Mouse (Mus musculus) MEL (cell line): ENCODE data around the gene Nt5c3b. TPM values are rescaled to one million over a fixed set of nuclear protein-coding genes. Genes with fewer than 3 reads are reported as not detected.

Source experiments
- DNase-seq: peaks from one replicate; pipeline ENCODE4 v3.0.0; 2011; ENCODE audit warnings: low read depth, low spot score
- H3K27ac ChIP-seq: 2 replicates; pipeline ENCODE4 v1.5.1; 2012; ENCODE audit warnings: low read depth, mild to moderate bottlenecking, control low read depth, low read length, moderate library complexity; ENCODE audit not compliant: control insufficient read depth
- H3K27me3 ChIP-seq, 2 experiments: fragments of 150-350 bp in 1 of 2; sonication (generic) in 1 of 2; 2 replicates each; pipeline ENCODE4 v1.6.1; 2012; ENCODE audit warnings: low read length in 2 of 2, mild to moderate bottlenecking in 2 of 2, improper control_type of control experiment in 1 of 2, moderate library complexity in 1 of 2; ENCODE audit not compliant: insufficient read depth in 2 of 2, control insufficient read depth in 1 of 2
- H3K36me3 ChIP-seq, 2 experiments: 2 replicates each; pipeline ENCODE4 v1.6.1; 2012 to 2014; ENCODE audit warnings: low read length in 2 of 2, improper control_type of control experiment in 1 of 2, inconsistent platforms in 1 of 2, mild to moderate bottlenecking in 1 of 2; ENCODE audit not compliant: insufficient read depth in 2 of 2, control insufficient read depth in 1 of 2
- H3K4me1 ChIP-seq, 2 experiments: fragments of 150-350 bp in 1 of 2; sonication (generic) in 1 of 2; 2 replicates each; pipeline ENCODE4 v1.6.1; 2012; ENCODE audit warnings: low read length in 2 of 2, improper control_type of control experiment in 1 of 2, mild to moderate bottlenecking in 1 of 2; ENCODE audit not compliant: insufficient read depth in 2 of 2, control insufficient read depth in 1 of 2
- H3K4me3 ChIP-seq, 2 experiments: fragments of 150-350 bp in 1 of 2; sonication (generic) in 1 of 2; 2 replicates each; pipeline ENCODE4 v1.5.1; 2012; ENCODE audit warnings: low read depth in 2 of 2, low read length in 2 of 2, mild to moderate bottlenecking in 2 of 2, moderate library complexity in 2 of 2, control low read depth in 1 of 2, improper control_type of control experiment in 1 of 2; ENCODE audit not compliant: control insufficient read depth in 1 of 2, insufficient read depth in 1 of 2
- H3K79me2 ChIP-seq: 2 replicates; pipeline ENCODE4 v1.6.1; 2012; ENCODE audit warnings: mild to moderate bottlenecking, low read length, moderate library complexity; ENCODE audit not compliant: control insufficient read depth, poor library complexity, insufficient read depth
- H3K9ac ChIP-seq: 2 replicates; pipeline ENCODE4 v1.6.1; 2012; ENCODE audit warnings: low read depth, mild to moderate bottlenecking, control low read depth, low read length, moderate library complexity; ENCODE audit not compliant: control insufficient read depth, poor library complexity, severe bottlenecking
- H3K9me3 ChIP-seq: fragments of 150-350 bp; sonication (generic); replicated peaks from 2 replicates; pipeline ENCODE4 v1.6.1; 2012; ENCODE audit warnings: mild to moderate bottlenecking, low read length, improper control_type of control experiment, moderate library complexity; ENCODE audit not compliant: insufficient read depth
- BHLHE40 ChIP-seq: IDR thresholded peaks from 2 replicates; pipeline ENCODE4 v1.6.1; 2012; ENCODE audit warnings: low read depth, mild to moderate bottlenecking, inconsistent platforms, low read length, improper control_type of control experiment, borderline replicate concordance
- CHD1 ChIP-seq: IDR thresholded peaks from 2 replicates; pipeline ENCODE4 v1.6.1; 2012; ENCODE audit warnings: low read depth, mild to moderate bottlenecking, inconsistent platforms, low read length, improper control_type of control experiment
- CHD2 ChIP-seq: IDR thresholded peaks from 2 replicates; pipeline ENCODE4 v1.6.1; 2011; ENCODE audit warnings: low read length, improper control_type of control experiment
- CTCF ChIP-seq, 3 experiments: IDR thresholded peaks in 2 of 3; conservative IDR thresholded peaks in 1 of 3; 2 replicates each; pipeline ENCODE4 v1.5.1; 2011 to 2012; ENCODE audit warnings: low read length in 3 of 3, low read depth in 2 of 3, mild to moderate bottlenecking in 2 of 3, improper control_type of control experiment in 1 of 3, inconsistent platforms in 1 of 3, mixed read lengths in 1 of 3, moderate library complexity in 1 of 3; ENCODE audit not compliant: control insufficient read depth in 1 of 3, insufficient read depth in 1 of 3, poor library complexity in 1 of 3, severe bottlenecking in 1 of 3
- E2F4 ChIP-seq: IDR thresholded peaks from 2 replicates; pipeline ENCODE4 v1.6.1; 2011; ENCODE audit warnings: low read depth, low read length, improper control_type of control experiment, borderline replicate concordance
- ELF1 ChIP-seq: IDR thresholded peaks from 2 replicates; pipeline ENCODE4 v1.6.1; 2014; ENCODE audit warnings: low read depth, mild to moderate bottlenecking, inconsistent platforms, low read length, improper control_type of control experiment, moderate library complexity
- EP300 ChIP-seq, 2 experiments: IDR thresholded peaks; 2 replicates each; pipeline ENCODE4 v1.6.1; 2011; ENCODE audit warnings: improper control_type of control experiment in 2 of 2, low read length in 2 of 2, low read depth in 1 of 2, mild to moderate bottlenecking in 1 of 2
- ETS1 ChIP-seq: IDR thresholded peaks from 2 replicates; pipeline ENCODE4 v1.6.1; 2012; ENCODE audit warnings: low read depth, mild to moderate bottlenecking, inconsistent platforms, low read length, improper control_type of control experiment, moderate library complexity
- GABPA ChIP-seq: IDR thresholded peaks from 2 replicates; pipeline ENCODE4 v1.6.1; 2012; ENCODE audit warnings: low read depth, mild to moderate bottlenecking, inconsistent platforms, low read length, improper control_type of control experiment, moderate library complexity
- GATA1 ChIP-seq: IDR thresholded peaks from 2 replicates; pipeline ENCODE4 v1.6.1; 2011; ENCODE audit warnings: low read depth, low read length, improper control_type of control experiment
- HCFC1 ChIP-seq: IDR thresholded peaks from 2 replicates; pipeline ENCODE4 v1.6.1; 2012; ENCODE audit warnings: low read depth, mild to moderate bottlenecking, inconsistent platforms, low read length, improper control_type of control experiment, moderate library complexity
- JUND ChIP-seq: IDR thresholded peaks from 2 replicates; pipeline ENCODE4 v1.6.1; 2011; ENCODE audit warnings: low read depth, mild to moderate bottlenecking, improper control_type of control experiment, low read length
- KAT2A ChIP-seq: conservative IDR thresholded peaks from 2 replicates; pipeline ENCODE4 v1.6.1; 2012; ENCODE audit warnings: low read depth, low read length, improper control_type of control experiment, inconsistent platforms
- MAFK ChIP-seq: IDR thresholded peaks from 2 replicates; pipeline ENCODE4 v1.6.1; 2011; ENCODE audit warnings: low read depth, mild to moderate bottlenecking, low read length, improper control_type of control experiment, borderline replicate concordance
- MAX ChIP-seq: IDR thresholded peaks from 2 replicates; pipeline ENCODE4 v1.6.1; 2011; ENCODE audit warnings: low read length, improper control_type of control experiment
- MAZ ChIP-seq: IDR thresholded peaks from 2 replicates; pipeline ENCODE4 v1.6.1; 2012; ENCODE audit warnings: low read depth, mild to moderate bottlenecking, inconsistent platforms, low read length, improper control_type of control experiment
- MEF2A ChIP-seq: IDR thresholded peaks from 2 replicates; pipeline ENCODE4 v1.6.1; 2014; ENCODE audit warnings: low read depth, mild to moderate bottlenecking, inconsistent platforms, low read length, improper control_type of control experiment; ENCODE audit not compliant: poor library complexity, insufficient replicate concordance, severe bottlenecking; ENCODE audit errors: extremely low read depth
- MXI1 ChIP-seq: IDR thresholded peaks from 2 replicates; pipeline ENCODE4 v1.6.1; 2011; ENCODE audit warnings: mild to moderate bottlenecking, low read depth, low read length, improper control_type of control experiment
- MYB ChIP-seq: IDR thresholded peaks from 2 replicates; pipeline ENCODE4 v1.6.1; 2011; ENCODE audit warnings: mild to moderate bottlenecking, low read depth, low read length, improper control_type of control experiment
- MYC ChIP-seq: IDR thresholded peaks from 2 replicates; pipeline ENCODE4 v1.6.1; 2011; ENCODE audit warnings: low read depth, mild to moderate bottlenecking, low read length, improper control_type of control experiment, moderate library complexity
- NELFE ChIP-seq: IDR thresholded peaks from 2 replicates; pipeline ENCODE4 v1.6.1; 2011; ENCODE audit warnings: low read depth, low read length, improper control_type of control experiment
- NRF1 ChIP-seq: IDR thresholded peaks from 2 replicates; pipeline ENCODE4 v1.6.1; 2014; ENCODE audit warnings: low read depth, mild to moderate bottlenecking, inconsistent platforms, low read length, improper control_type of control experiment, moderate library complexity; ENCODE audit not compliant: poor library complexity, insufficient read depth, severe bottlenecking
- POLR2A ChIP-seq, 2 experiments: IDR thresholded peaks; 2 replicates each; pipeline ENCODE4 v1.6.1; 2011 to 2012; ENCODE audit warnings: low read length in 2 of 2, mild to moderate bottlenecking in 2 of 2, control low read depth in 1 of 2, improper control_type of control experiment in 1 of 2, low read depth in 1 of 2, moderate library complexity in 1 of 2; ENCODE audit not compliant: control insufficient read depth in 1 of 2, insufficient read depth in 1 of 2, poor library complexity in 1 of 2
- POLR2AphosphoS2 ChIP-seq: IDR thresholded peaks from 2 replicates; pipeline ENCODE4 v1.6.1; 2011; ENCODE audit warnings: low read length, improper control_type of control experiment
- POLR2AphosphoS5 ChIP-seq: IDR thresholded peaks from 2 replicates; pipeline ENCODE4 v1.6.1; 2012; ENCODE audit warnings: low read depth, borderline replicate concordance, mild to moderate bottlenecking, inconsistent platforms, low read length, moderate library complexity, mixed read lengths
- RAD21 ChIP-seq: IDR thresholded peaks from 2 replicates; pipeline ENCODE4 v1.6.1; 2011; ENCODE audit warnings: mild to moderate bottlenecking, low read depth, low read length, improper control_type of control experiment
- RCOR1 ChIP-seq: IDR thresholded peaks from 2 replicates; pipeline ENCODE4 v1.6.1; 2012; ENCODE audit warnings: low read depth, mild to moderate bottlenecking, inconsistent platforms, low read length, improper control_type of control experiment
- SIN3A ChIP-seq: IDR thresholded peaks from 2 replicates; pipeline ENCODE4 v1.6.1; 2012; ENCODE audit warnings: low read length, improper control_type of control experiment, inconsistent platforms
- SMC3 ChIP-seq: IDR thresholded peaks from 2 replicates; pipeline ENCODE4 v1.6.1; 2011; ENCODE audit warnings: low read depth, low read length, improper control_type of control experiment
- TAL1 ChIP-seq: IDR thresholded peaks from 2 replicates; pipeline ENCODE4 v1.6.1; 2012; ENCODE audit warnings: mild to moderate bottlenecking, inconsistent platforms, low read length, moderate library complexity, mixed read lengths
- TBP ChIP-seq: IDR thresholded peaks from 2 replicates; pipeline ENCODE4 v1.8.0; 2011; ENCODE audit warnings: low read depth, low read length, improper control_type of control experiment
- TCF12 ChIP-seq: IDR thresholded peaks from 2 replicates; pipeline ENCODE4 v1.6.1; 2014; ENCODE audit warnings: low read depth, mild to moderate bottlenecking, inconsistent platforms, low read length, improper control_type of control experiment, moderate library complexity
- UBTF ChIP-seq: IDR thresholded peaks from 2 replicates; pipeline ENCODE4 v1.6.1; 2012; ENCODE audit warnings: low read depth, mild to moderate bottlenecking, inconsistent platforms, low read length, improper control_type of control experiment, moderate library complexity, borderline replicate concordance; ENCODE audit not compliant: insufficient read depth
- USF1 ChIP-seq: IDR thresholded peaks from 2 replicates; pipeline ENCODE4 v1.6.1; 2014; ENCODE audit warnings: low read depth, mild to moderate bottlenecking, inconsistent platforms, low read length, improper control_type of control experiment, moderate library complexity
- ZC3H11A ChIP-seq: IDR thresholded peaks from 2 replicates; pipeline ENCODE4 v1.6.1; 2012; ENCODE audit warnings: low read depth, mild to moderate bottlenecking, inconsistent platforms, low read length, improper control_type of control experiment
- ZMIZ1 ChIP-seq: IDR thresholded peaks from 2 replicates; pipeline ENCODE4 v1.6.1; 2012; ENCODE audit warnings: low read depth, mild to moderate bottlenecking, inconsistent platforms, low read length, improper control_type of control experiment, moderate library complexity
- ZNF384 ChIP-seq: IDR thresholded peaks from 2 replicates; pipeline ENCODE4 v1.6.1; 2012; ENCODE audit warnings: low read depth, mild to moderate bottlenecking, inconsistent platforms, low read length, improper control_type of control experiment
- polyA plus RNA-seq, 2 experiments: library from polyadenylated mRNA; stranded (reverse) in 1 of 2; unstranded in 1 of 2; fragments of >175 nt in 1 of 2; fragments of >200 nt in 1 of 2; gene quantifications; 2 replicates each; pipeline versions ENCODE4 v1.2.1 to v1.2.4; 2012; ENCODE audit warnings: low replicate concordance in 2 of 2, low read depth in 1 of 2; ENCODE audit not compliant: insufficient read length in 2 of 2, insufficient read depth in 1 of 2, missing spikeins in 1 of 2
- total RNA-seq: library from RNA; depleted of rRNA; stranded (reverse); fragments of 300-350 nt; gene quantifications from 2 replicates; pipeline ENCODE4 v1.2.3, GENCODE M21; 2012

Gene Nt5c3b
- total and polyA plus RNA-seq, 3 experiments, result 61.3 to 287 (median 79.2) TPM

DNA sequence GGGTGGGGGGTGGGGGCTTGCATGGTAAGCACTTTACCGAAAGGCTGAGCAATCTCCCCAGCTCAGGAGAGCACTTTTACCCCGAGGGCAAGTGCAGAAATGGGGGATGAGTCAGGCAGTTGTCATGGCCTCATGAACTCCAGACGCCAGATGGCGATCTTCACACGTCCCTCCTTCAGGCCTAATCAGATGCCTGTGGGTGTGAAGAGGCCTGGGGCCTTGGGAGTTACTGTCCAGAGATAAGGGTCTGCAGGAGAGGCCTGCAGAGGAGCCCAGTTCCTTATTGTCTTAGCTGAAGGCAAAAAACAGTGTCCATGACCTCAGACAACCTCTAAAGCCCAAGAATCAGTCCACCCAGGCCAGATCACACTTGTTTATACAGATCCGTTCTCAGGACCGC, 15.8 kb downstream of the Nt5c3b start:
- H3K9ac ChIP-seq, result peak overlapping the region; percentile 25
- H3K4me1 ChIP-seq, result peaks cover 2 to 8% of the 10 kb centered on the region in 2 experiments
- peak; percentile 95 for DNase-seq
- H3K4me3 ChIP-seq, result no peak overlapping the region
- peak overlapping the region; percentile 12; the same call in 1 of the 2 replicates for H3K27ac ChIP-seq
- H3K27me3 ChIP-seq, result no peaks in the 10 kb centered on the region
- peaks cover 0 to 4% of the 10 kb centered on the region in 2 experiments; a peak in 2 of 4 replicates for H3K36me3 ChIP-seq
- no peaks in the 10 kb centered on the region for H3K9me3 ChIP-seq
- H3K79me2 ChIP-seq, result no peaks in the 10 kb centered on the region
- TF ChIP-seq ETS1 (peak; percentile 46; the same call in 1 of the 2 replicates), NELFE (no peak), MYB (no peak), TAL1 (no peak), SIN3A (peak; percentile 71), CHD1 (no peak), E2F4 (no peak), TCF12 (peak; percentile 64), RAD21 (no peak; the same call in none of the 2 replicates), HCFC1 (peak; percentile 59; the same call in 1 of the 2 replicates), ELF1 (0 out of 2 replicates have a peak, but pooled peaks have one; percentile 40), MXI1 (peak; percentile 65), RCOR1 (peak; percentile 65; the same call in 1 of the 2 replicates), ZC3H11A (peak; percentile 95), CHD2 (no peak), MAZ (0 out of 2 replicates have a peak, but pooled peaks have one; percentile 80), GATA1 (peak; percentile 96), USF1 (no peak), MAFK (no peak), GABPA (no peak), BHLHE40 (no peak), SMC3 (peak; percentile 98), JUND (0 out of 2 replicates have a peak, but pooled peaks have one; percentile 40), POLR2AphosphoS2 (no peak), MAX (no peak; the same call in 1 of the 2 replicates), POLR2A (IDR thresholded peaks at IDR 0.05; ENCODE audit: control insufficient read depth in 1 of 2, insufficient read depth in 1 of 2, low read depth in 1 of 2, low read length in 2 of 2, poor library complexity in 1 of 2) (no peak), ZMIZ1 (no peak), ZNF384 (peak; percentile 65; the same call in 1 of the 2 replicates), TBP (no peak), EP300 (IDR thresholded peaks at IDR 0.05; ENCODE audit: low read depth in 1 of 2, low read length in 2 of 2) (peak; percentile 70 to 78), KAT2A (no peak; the same call in 1 of the 2 replicates), POLR2AphosphoS5 (no peak), UBTF (no peak), CTCF (IDR thresholded peaks at IDR 0.05 in 2 of 3, conservative IDR thresholded peaks at IDR 0.05 in 1 of 3; ENCODE audit: control insufficient read depth in 1 of 3, insufficient read depth in 1 of 3, low read depth in 2 of 3, low read length in 3 of 3, poor library complexity in 1 of 3, severe bottlenecking in 1 of 3) (peak; percentile 95 to 99 (median 97)), MYC (peak; percentile 75; the same call in 1 of the 2 replicates), MEF2A (no peak), NRF1 (no peak)
